8 mouse cellular contexts compared by ENCODE assay signal in the genomic region with DNA sequence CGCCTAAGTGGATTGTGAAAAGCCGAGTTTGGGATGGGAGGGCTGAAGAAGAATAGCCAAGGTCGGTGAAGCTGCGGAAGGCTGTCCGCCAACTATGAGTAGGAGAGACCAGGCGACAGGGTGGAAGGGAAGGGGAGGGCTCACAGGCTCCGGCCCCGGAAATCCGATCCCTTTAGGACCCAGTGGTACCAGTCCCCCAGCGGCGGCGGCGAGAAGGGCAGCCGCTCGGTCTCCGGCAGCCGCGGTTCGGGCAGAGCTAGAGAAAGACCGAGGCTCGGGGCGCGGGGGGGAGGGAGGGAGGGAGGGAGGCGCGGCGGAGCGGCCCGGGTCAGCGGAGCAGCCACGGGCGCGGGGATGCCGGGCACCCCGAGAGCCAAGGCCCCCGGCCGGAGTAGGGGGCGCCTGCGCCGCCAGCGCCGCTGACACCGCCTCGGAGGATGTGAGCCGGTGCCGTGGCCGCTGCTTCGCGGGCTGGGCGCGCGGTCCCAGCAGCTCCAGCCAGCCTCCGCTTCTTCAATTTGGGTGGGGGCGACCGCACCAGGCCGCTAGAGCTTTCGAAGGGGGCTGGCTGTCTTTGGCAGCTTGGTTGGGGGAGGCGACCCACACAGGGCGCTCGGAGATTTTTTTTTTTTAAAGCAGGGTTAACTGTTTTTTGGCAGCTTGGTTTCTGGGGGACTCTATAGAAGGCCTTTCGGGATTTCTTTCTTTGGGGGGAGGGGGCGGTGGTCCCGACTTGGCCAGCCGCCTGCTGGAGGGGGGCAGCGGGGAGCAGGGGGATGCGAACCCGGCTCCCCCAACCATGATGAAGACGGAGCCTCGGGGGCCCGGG. TPM values are rescaled to one million over a fixed set of nuclear protein-coding genes. Genes with fewer than 3 reads are reported as not detected.
DNase-seq lines count a peak whose midpoint lies in the region; ATAC-seq and TF ChIP-seq lines count a peak whose summit lies in the region.

A gene (plus strand): TSS at position 287 of the 829 bp plus-strand sequence.

- peak; percentile 50; the same call in 1 of the 2 replicates for ATAC-seq in G1E (ENCODE audit: extremely low read depth, insufficient number of reproducible peaks, low FRiP score, poor library complexity, severe bottlenecking)
- peak; percentile 83 for ATAC-seq in forebrain, embryonic 15.5 days (replicated peaks)
- ATAC-seq in lung, embryonic 14.5 days (ENCODE audit: insufficient read depth), result peak; percentile 85
- ATAC-seq in neutrophil, adult 5-6 weeks (ENCODE audit: extremely low read depth, insufficient number of reproducible peaks, low FRiP score, poor library complexity, severe bottlenecking), result peak; percentile 73

- peaks cover 82% of the 10 kb centered on the region for H3K4me1 ChIP-seq in G1E (ENCODE audit: insufficient read depth, low read depth, low read length)
- peaks cover 67% of the 10 kb centered on the region for H3K4me1 ChIP-seq in forebrain, embryonic 15.5 days
- peaks cover 35% of the 10 kb centered on the region for H3K4me1 ChIP-seq in lung, embryonic 14.5 days (ENCODE audit: insufficient read depth)

- intact Hi-C loops in heart, postnatal 14 days (cut with DNase I), result no loop called here

- H3K9me3 ChIP-seq in G1E (replicated peaks), result no peaks in the 10 kb centered on the region
- H3K9me3 ChIP-seq in forebrain, embryonic 15.5 days, result no peaks in the 10 kb centered on the region
- H3K9me3 ChIP-seq in lung, embryonic 14.5 days (ENCODE audit: low read depth, low read length), result no peaks in the 10 kb centered on the region

- peak within 1 kb of the TSS; percentile 96 for H3K27ac ChIP-seq in forebrain, embryonic 15.5 days (replicated peaks)
- H3K27ac ChIP-seq in lung, embryonic 14.5 days (ENCODE audit: low read depth), result peak within 1 kb of the TSS; percentile 96

- peaks cover 42% of the 10 kb centered on the region for H3K36me3 ChIP-seq in G1E (replicated peaks)
- no peaks in the 10 kb centered on the region for H3K36me3 ChIP-seq in forebrain, embryonic 15.5 days
- H3K36me3 ChIP-seq in lung, embryonic 14.5 days (ENCODE audit: insufficient read depth), result peaks cover 12% of the 10 kb centered on the region; the same call in 1 of the 2 replicates

- WGBS in forebrain, embryonic 15.5 days, result under 1% methylated on average over 48 of the region's 69 CpGs
- 1% methylated on average over 65 of the region's 69 CpGs for WGBS in lung, embryonic 14.5 days

- DNase-seq in G1E (ENCODE audit: low spot score), result peak; percentile 90
- DNase-seq in cerebellum, adult 11-12 months, result peak; percentile 91
- DNase-seq in heart, postnatal 14 days, result peak; percentile 95 to 96
- DNase-seq in layer of hippocampus, adult 18-20 months (ENCODE audit: low spot score in 2 of 2), result peak; percentile 89 to 95
- peak; percentile 95 for DNase-seq in lung, embryonic 14.5 days
- peak; percentile 90 for DNase-seq in testis, postnatal 14 days (ENCODE audit: low spot score)

- no peaks in the 10 kb centered on the region for H3K27me3 ChIP-seq in G1E (ENCODE audit: insufficient read depth, low read length)
- H3K27me3 ChIP-seq in forebrain, embryonic 15.5 days, result no peaks in the 10 kb centered on the region
- no peaks in the 10 kb centered on the region for H3K27me3 ChIP-seq in lung, embryonic 14.5 days (ENCODE audit: insufficient read depth, low read length)

- peak within 1 kb of the TSS; percentile 93 for H3K4me3 ChIP-seq in G1E (ENCODE audit: low read depth, low read length)
- peak within 1 kb of the TSS; percentile 95 for H3K4me3 ChIP-seq in forebrain, embryonic 15.5 days
- peak within 1 kb of the TSS; percentile 89 for H3K4me3 ChIP-seq in lung, embryonic 14.5 days (ENCODE audit: low read depth, low read length)

- peak within 1 kb of the TSS; percentile 96 for H3K4me2 ChIP-seq in forebrain, embryonic 15.5 days (replicated peaks)
- peak within 1 kb of the TSS; percentile 99 for H3K4me2 ChIP-seq in lung, embryonic 14.5 days

- 0 out of 2 replicates have a peak, but pooled peaks have one; percentile 24 for TF ChIP-seq CTCF in G1E (IDR thresholded peaks at IDR 0.05; ENCODE audit: low read depth, low read length)
- TF ChIP-seq CTCF in lung, embryonic 14.5 days (IDR thresholded peaks at IDR 0.05; ENCODE audit: low read depth), result peak; percentile 80

- H3K9ac ChIP-seq in forebrain, embryonic 15.5 days (replicated peaks), result peak within 1 kb of the TSS; percentile 97
- peak within 1 kb of the TSS; percentile 87 for H3K9ac ChIP-seq in lung, embryonic 14.5 days

RNA-seq across cellular contexts. Expression of the gene that starts here (rescaled TPM):
- total RNA-seq in G1E (2014; fragmentation: Nextera tagmentation) (87.8 and 117 TPM in 2 replicates), G1E (2017) (68.2 and 83.2 TPM in 2 replicates)
- polyA plus RNA-seq in G1E (2012), result 207 and 233 TPM in 2 replicates
- 23.0 and 23.9 TPM in 2 replicates for polyA plus RNA-seq in forebrain, embryonic 15.5 days (2015; fragmentation: Nextera tagmentation; extraction: Ambion mirVana)
- 10 to 100 TPM; 50.5 to 52.1 TPM for total RNA-seq in heart, postnatal 14 days (2021)
- 1,000 to 10,000 TPM in 1 of 2 experiments, 100 to 1,000 TPM in 1; 993 to 1,036 TPM for total RNA-seq in layer of hippocampus, adult 18-20 months (2021)
- 13.0 and 14.3 TPM in 2 replicates for polyA plus RNA-seq in lung, embryonic 14.5 days (2014; fragmentation: Nextera tagmentation; extraction: Ambion mirVana)
- 118 and 120 TPM in 2 replicates for total RNA-seq in neutrophil, adult 5-6 weeks (2017)

Comparison
In these comparisons a context has a peak if more than half of its experiments do, and no peak if none do; other contexts are left out.
1. Peak in every context shown above with its lines: DNase-seq, ATAC-seq, H3K4me3 ChIP-seq and H3K27ac ChIP-seq.